Mouse (Mus musculus): ENCODE data around the gene Gria3.

Gria3 gene

GRCm38 (mm10) chrX:41573079-41573478 is 172.4 kb downstream of the Gria3 start:
- no peak for DNase-seq (ENCODE audit: low read depth, low spot score)

- DNase-seq (ENCODE audit: low read depth, low spot score), result no peak
Measured at GRCm38 (mm10) chrX:41578797-41579196, 178.1 kb downstream of the Gria3 start.

GRCm38 (mm10) chrX:41587692-41588091 is 187.0 kb downstream of the Gria3 start:
- no peak for DNase-seq (ENCODE audit: low read depth, low spot score)

- DNase-seq (ENCODE audit: low read depth, low spot score), result no peak
Measured at GRCm38 (mm10) chrX:41607181-41607580, 206.5 kb downstream of the Gria3 start.

- DNase-seq (ENCODE audit: low read depth, low spot score), result peak; percentile 32
Measured at GRCm38 (mm10) chrX:41614920-41615319, 214.3 kb downstream of the Gria3 start.

GRCm38 (mm10) chrX:41616928-41617327 is 216.3 kb downstream of the Gria3 start:
- no peak for DNase-seq (ENCODE audit: low read depth, low spot score)

GRCm38 (mm10) chrX:41618396-41618795 is 217.7 kb downstream of the Gria3 start:
- DNase-seq (ENCODE audit: low read depth, low spot score), result no peak

- DNase-seq (ENCODE audit: low read depth, low spot score), result no peak
Measured at GRCm38 (mm10) chrX:41633576-41633975, 232.9 kb downstream of the Gria3 start.

GRCm38 (mm10) chrX:41644954-41645353 is 244.3 kb downstream of the Gria3 start:
- DNase-seq (ENCODE audit: low read depth, low spot score), result no peak

- no peak for DNase-seq (ENCODE audit: low read depth, low spot score)
Measured at GRCm38 (mm10) chrX:41657791-41658190, 257.1 kb downstream of the Gria3 start.

- DNase-seq (ENCODE audit: low read depth, low spot score), result no peak
Measured at GRCm38 (mm10) chrX:41688869-41689268, 288.2 kb downstream of the Gria3 start.

GRCm38 (mm10) chrX:41692076-41692475 is 291.4 kb downstream of the Gria3 start:
- no peak for DNase-seq (ENCODE audit: low read depth, low spot score)

All from forelimb bud, embryonic 11.5 days (tissue).